Mouse (Mus musculus): ENCODE measurements around the gene Aadac.

DNA sequence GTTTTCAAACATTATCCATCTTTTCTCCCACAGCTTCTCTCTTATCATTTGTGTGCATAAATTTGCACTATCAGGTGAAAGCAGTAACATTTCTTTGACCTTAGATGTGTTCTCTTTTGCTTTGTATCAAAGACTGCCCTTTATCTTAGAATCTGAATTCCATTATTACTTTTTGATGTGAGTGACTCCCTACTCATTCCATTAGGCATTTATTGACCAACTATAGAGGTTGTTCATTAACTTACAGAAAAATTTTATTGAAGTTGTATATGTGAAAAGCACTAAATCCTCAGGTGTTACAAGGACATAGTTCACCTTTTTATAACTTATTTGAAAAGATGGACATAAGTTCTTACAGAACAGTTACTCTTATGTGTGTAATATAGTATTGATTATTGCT, 21.9 kb upstream of the Aadac start:
- no peak for TF ChIP-seq MAX (IDR thresholded peaks at IDR 0.05; ENCODE audit: low read depth)
- TF ChIP-seq POLR2AphosphoS2 (IDR thresholded peaks at IDR 0.05; ENCODE audit: insufficient read length, low read depth) = no peak
- TF ChIP-seq E2F4 (IDR thresholded peaks at IDR 0.05; ENCODE audit: insufficient read depth) = no peak
- no peak for TF ChIP-seq USF1 (IDR thresholded peaks at IDR 0.05; ENCODE audit: low read depth)
- no peak for TF ChIP-seq POLR2A (IDR thresholded peaks at IDR 0.05; ENCODE audit: insufficient read length, low read depth)

Measured in myocyte (in vitro differentiated cells).